Mouse (Mus musculus) forebrain, embryonic 11.5 days (tissue): ENCODE measurements around the gene Gm3448. TPM values are rescaled to one million over a fixed set of nuclear protein-coding genes. Genes with fewer than 3 reads are reported as not detected.

Experiments
- ATAC-seq: fragments of 200-750 bp; cut with Nextera tagmentation; replicated peaks from 2 replicates; pipeline ENCODE4 v1.8.0; 2017; ENCODE audit warnings: moderate TSS enrichment; ENCODE audit not compliant: low FRiP score
- DNase-seq: peaks from one replicate; pipeline ENCODE4 v3.0.0-alpha.2; 2017; ENCODE audit warnings: low spot score
- H3K27ac ChIP-seq: fragments of 300-500 bp; sonication (generic); 2 replicates; pipeline ENCODE4 v1.5.1; 2014; ENCODE audit warnings: low read depth, low read length
- H3K27me3 ChIP-seq: fragments of 300-500 bp; sonication (generic); 2 replicates; pipeline ENCODE4 v1.6.1; 2014; ENCODE audit warnings: mild to moderate bottlenecking, low read length, mixed read lengths; ENCODE audit not compliant: control insufficient read depth, insufficient read depth
- H3K36me3 ChIP-seq: fragments of 300-500 bp; sonication (generic); 2 replicates; pipeline ENCODE4 v1.6.1; 2014; ENCODE audit warnings: mild to moderate bottlenecking, low read length, moderate library complexity, mixed read lengths; ENCODE audit not compliant: control insufficient read depth, insufficient read depth
- H3K4me1 ChIP-seq: fragments of 300-500 bp; sonication (generic); replicated peaks from 2 replicates; pipeline ENCODE4 v1.6.1; 2014; ENCODE audit warnings: low read length, mixed read lengths; ENCODE audit not compliant: control insufficient read depth, insufficient read depth
- H3K4me2 ChIP-seq: fragments of 300-500 bp; sonication (generic); 2 replicates; pipeline ENCODE4 v1.6.1; 2014; ENCODE audit warnings: low read depth, mild to moderate bottlenecking, low read length, moderate library complexity, mixed read lengths; ENCODE audit not compliant: severe bottlenecking
- H3K4me3 ChIP-seq: fragments of 300-500 bp; sonication (generic); 2 replicates; pipeline ENCODE4 v1.5.1; 2014; ENCODE audit warnings: low read depth, low read length
- H3K9ac ChIP-seq: fragments of 300-500 bp; sonication (generic); 2 replicates; pipeline ENCODE4 v1.6.1; 2014; ENCODE audit warnings: low read length
- H3K9me3 ChIP-seq: fragments of 300-500 bp; sonication (generic); 2 replicates; pipeline ENCODE4 v1.6.1; 2016; ENCODE audit warnings: low read length, mixed read lengths; ENCODE audit not compliant: control insufficient read depth
- WGBS: fragments of 180-500 bp; shearing (Covaris S2); extraction: QIAGEN DNeasy Blood & Tissue Kit; methylation state at CpG from one replicate; pipeline ENCODE4 v1.1.7; 2014; 5-methylcytosine and 5-hydroxymethylcytosine counted together
- polyA plus RNA-seq: library from polyadenylated mRNA; unstranded; fragments of >200 nt; fragmentation: Nextera tagmentation; extraction: Ambion mirVana; gene quantifications from 2 replicates; pipeline ENCODE4 v1.2.1, GENCODE M21; 2014

The Gm3448 gene
- polyA plus RNA-seq, 1 experiment from 2014 or later: 4.2 TPM

- Histone ChIP-seq H3K27me3 (no peaks in the 10 kb centered on the region), H3K9me3 (no peaks in the 10 kb centered on the region), H3K27ac (no peak overlapping the region), H3K4me3 (no peak overlapping the region), H3K4me1 (0 out of 2 replicates have a peak, but pooled peaks cover 2% of the 10 kb centered on the region), H3K36me3 (no peaks in the 10 kb centered on the region), H3K4me2 (no peak overlapping the region), H3K9ac (no peak overlapping the region)
- WGBS: 81% methylated on average over 2 of the region's 2 CpGs
- DNase-seq (no peak), ATAC-seq (no peak)
Observed at GRCm38 (mm10) chr17:15069124-15069523, 27.8 kb upstream of the Gm3448 start.

GRCm38 (mm10) chr17:15068040-15068792 is 26.9 kb upstream of the Gm3448 start:
- no peaks in the 10 kb centered on the region for H3K27me3 ChIP-seq
- H3K4me1 ChIP-seq: 0 out of 2 replicates have a peak, but pooled peaks cover 2% of the 10 kb centered on the region
- H3K4me3 ChIP-seq: no peak overlapping the region
- H3K27ac ChIP-seq: no peak overlapping the region
- H3K9ac ChIP-seq: no peak overlapping the region
- H3K4me2 ChIP-seq: no peak overlapping the region
- ATAC-seq (no peak), DNase-seq (no peak)
- WGBS: 85% methylated on average over 8 of the region's 8 CpGs
- no peaks in the 10 kb centered on the region for H3K9me3 ChIP-seq
- no peaks in the 10 kb centered on the region for H3K36me3 ChIP-seq

- no peak for ATAC-seq
- WGBS: 58% methylated on average over 1 of the region's 1 CpGs
- DNase-seq: no peak
- Histone ChIP-seq H3K36me3 (no peaks in the 10 kb centered on the region), H3K9ac (no peak overlapping the region), H3K27ac (no peak overlapping the region), H3K27me3 (no peaks in the 10 kb centered on the region), H3K4me3 (no peak overlapping the region), H3K4me2 (no peak overlapping the region), H3K4me1 (0 out of 2 replicates have a peak, but pooled peaks cover 2% of the 10 kb centered on the region), H3K9me3 (no peaks in the 10 kb centered on the region)
Observed at GRCm38 (mm10) chr17:15066911-15067310, 25.6 kb upstream of the Gm3448 start.

GRCm38 (mm10) chr17:15066066-15066465 is 24.7 kb upstream of the Gm3448 start:
- Histone ChIP-seq H3K36me3 (no peaks in the 10 kb centered on the region; the same call in 1 of the 2 replicates), H3K27me3 (no peaks in the 10 kb centered on the region), H3K9ac (no peak overlapping the region), H3K4me2 (peak overlapping the region; percentile 5; the same call in 1 of the 2 replicates), H3K27ac (peak overlapping the region; percentile 20; the same call in 1 of the 2 replicates), H3K4me3 (no peak overlapping the region), H3K4me1 (0 out of 2 replicates have a peak, but pooled peaks cover 2% of the 10 kb centered on the region), H3K9me3 (no peaks in the 10 kb centered on the region)
- DNase-seq (peak; percentile 69), ATAC-seq (peak; percentile 90)
- 33% methylated on average over 6 of the region's 6 CpGs for WGBS

- Histone ChIP-seq H3K9ac (no peak overlapping the region), H3K27me3 (no peaks in the 10 kb centered on the region), H3K9me3 (no peaks in the 10 kb centered on the region), H3K4me1 (0 out of 2 replicates have a peak, but pooled peaks cover 2% of the 10 kb centered on the region), H3K4me2 (peak overlapping the region; percentile 5; the same call in 1 of the 2 replicates), H3K36me3 (no peaks in the 10 kb centered on the region; the same call in 1 of the 2 replicates), H3K27ac (peak overlapping the region; percentile 20; the same call in 1 of the 2 replicates), H3K4me3 (no peak overlapping the region)
- ATAC-seq (peak; percentile 73), DNase-seq (peak; percentile 83)
- WGBS: 43% methylated on average over 13 of the region's 13 CpGs
Observed at GRCm38 (mm10) chr17:15065391-15066024, 24.2 kb upstream of the Gm3448 start.

GRCm38 (mm10) chr17:15060356-15060755 is 19.0 kb upstream of the Gm3448 start:
- H3K9me3 ChIP-seq: no peaks in the 10 kb centered on the region
- no peaks in the 10 kb centered on the region for H3K27me3 ChIP-seq
- H3K4me2 ChIP-seq: no peak overlapping the region
- no peak for ATAC-seq
- no peaks in the 10 kb centered on the region; the same call in 1 of the 2 replicates for H3K36me3 ChIP-seq
- 95% methylated on average over 6 of the region's 6 CpGs for WGBS
- no peaks in the 10 kb centered on the region for H3K4me1 ChIP-seq
- H3K9ac ChIP-seq: no peak overlapping the region
- no peak for DNase-seq
- no peak overlapping the region for H3K27ac ChIP-seq
- no peak overlapping the region for H3K4me3 ChIP-seq

- no peak for DNase-seq
Observed at GRCm38 (mm10) chr17:15059646-15060045, 18.3 kb upstream of the Gm3448 start.

GRCm38 (mm10) chr17:15058161-15058591 is 16.8 kb upstream of the Gm3448 start:
- DNase-seq (no peak), ATAC-seq (no peak)
- no peak overlapping the region for H3K4me2 ChIP-seq
- H3K27me3 ChIP-seq: no peaks in the 10 kb centered on the region
- H3K27ac ChIP-seq: no peak overlapping the region
- WGBS: 90% methylated on average over 5 of the region's 5 CpGs
- no peaks in the 10 kb centered on the region for H3K9me3 ChIP-seq
- no peaks in the 10 kb centered on the region; the same call in 1 of the 2 replicates for H3K36me3 ChIP-seq
- H3K4me1 ChIP-seq: no peaks in the 10 kb centered on the region
- H3K4me3 ChIP-seq: no peak overlapping the region
- H3K9ac ChIP-seq: no peak overlapping the region

More at GRCm38 (mm10) chr17:15059646-15060045, 18.3 kb upstream of the Gm3448 start:
- 93% methylated on average over 14 of the region's 14 CpGs for WGBS
- Histone ChIP-seq H3K27me3 (no peaks in the 10 kb centered on the region), H3K9ac (no peak overlapping the region), H3K9me3 (no peaks in the 10 kb centered on the region), H3K36me3 (no peaks in the 10 kb centered on the region; the same call in 1 of the 2 replicates), H3K4me3 (no peak overlapping the region), H3K4me2 (no peak overlapping the region), H3K4me1 (no peaks in the 10 kb centered on the region), H3K27ac (no peak overlapping the region)
- no peak for ATAC-seq
